Mouse (Mus musculus) layer of hippocampus, postnatal 36 days (tissue): ENCODE results near the gene Apoe. TPM values are rescaled to one million over a fixed set of nuclear protein-coding genes. Genes with fewer than 3 reads are reported as not detected.

ENCODE experiments used
- DNase-seq, 2 experiments: peaks; one replicate each; pipeline ENCODE4 v3.0.0; 2022
- total RNA-seq, 2 experiments: library from RNA; stranded (reverse); gene quantifications; 2 replicates each; pipeline ENCODE4 v1.2.3; 2021

The Apoe gene
- total RNA-seq, 2 experiments from 2014 or later, result 2,147 to 2,303 TPM

GRCm38 (mm10) chr7:19664955-19665841 lies 33.8 kb downstream of the Apoe start, which contains the start of gene Clptm1:
Gene Clptm1 (minus strand): TSS chr7:19665033.
- peak; percentile 97 to 98 for DNase-seq

GRCm38 (mm10) chr7:19664455-19664954 lies 34.5 kb downstream of the Apoe start:
- DNase-seq, result no peak

DNA sequence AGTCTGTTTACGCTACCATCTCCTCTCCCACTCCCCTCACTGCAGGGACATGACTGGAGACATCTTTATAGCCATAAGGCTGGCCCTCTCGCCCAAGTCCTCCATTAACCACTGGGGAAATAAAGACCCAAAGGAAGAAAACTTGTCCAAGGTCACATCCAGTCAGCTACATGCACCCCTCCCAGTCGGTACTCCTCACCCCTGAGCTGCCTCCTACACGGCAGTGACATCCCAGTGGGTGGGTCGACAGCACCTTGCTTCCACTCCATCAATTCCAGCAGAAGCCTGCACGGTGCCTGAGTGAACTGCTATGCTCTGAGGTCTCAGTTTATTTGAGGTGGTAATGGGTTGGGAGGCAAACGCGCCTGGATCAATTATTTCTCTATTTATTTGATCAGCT lies 35.0 kb downstream of the Apoe start:
- DNase-seq, result no peak

DNA sequence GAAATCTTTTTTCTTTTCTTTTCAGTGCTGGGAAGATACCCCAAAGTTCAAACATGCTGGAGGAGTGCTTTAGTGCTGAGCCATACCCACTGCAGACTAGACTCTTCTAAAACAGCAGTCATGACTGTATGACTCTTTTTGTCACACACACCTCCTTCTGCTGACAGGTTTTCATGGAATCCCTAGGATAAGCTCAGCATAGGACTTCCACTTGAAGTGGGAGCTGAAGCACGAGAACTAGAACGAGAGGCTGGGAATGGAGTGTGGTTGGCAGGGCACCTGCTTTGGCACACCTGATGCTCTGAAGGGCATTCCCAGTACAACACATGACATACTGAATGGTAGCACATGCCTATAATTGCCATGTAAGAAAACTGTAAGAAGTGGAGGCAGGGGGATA lies 46.4 kb downstream of the Apoe start:
- no peak for DNase-seq

GRCm38 (mm10) chr7:19651063-19651786 lies 47.8 kb downstream of the Apoe start:
- no peak for DNase-seq

Other genes starting within 250 kb of the Apoe start
- 100 to 1,000 TPM in 1 of 2 experiments, 10 to 100 TPM in 1; 90.6 to 102 TPM for gene Mark4, start 240.4 kb downstream of the Apoe start, total RNA-seq
- under 1 TPM; 0.18 to 0.20 TPM for gene Exoc3l2, start 235.9 kb downstream of the Apoe start, total RNA-seq
- gene Bloc1s3, start 190.8 kb downstream of the Apoe start, total RNA-seq, result 1 to 10 TPM; 6.8 to 6.9 TPM
- gene Trappc6a, start 190.8 kb downstream of the Apoe start, total RNA-seq, result 10 to 100 TPM; 19.8 to 21.5 TPM
- under 1 TPM; 0.37 to 0.48 TPM for gene Nkpd1, start 181.3 kb downstream of the Apoe start, total RNA-seq
- gene Ppp1r37, start 136.1 kb downstream of the Apoe start, total RNA-seq, result 100 to 1,000 TPM; 113 to 120 TPM
- under 1 TPM; 0.33 to 0.75 TPM for gene Zfp296, start 121.9 kb downstream of the Apoe start, total RNA-seq
- 10 to 100 TPM; 44.2 to 46.1 TPM for gene Gemin7, start 121.6 kb downstream of the Apoe start, total RNA-seq
- gene Clasrp, start 94.7 kb downstream of the Apoe start, total RNA-seq, result 100 to 1,000 TPM in 1 of 2 experiments, 10 to 100 TPM in 1; 90.1 to 103 TPM
- gene Relb, start 69.8 kb downstream of the Apoe start, total RNA-seq, result 10 to 100 TPM in 1 of 2 experiments, 1 to 10 TPM in 1; 7.3 to 10.2 TPM
- gene Clptm1, start 34.2 kb downstream of the Apoe start, total RNA-seq, result 100 to 1,000 TPM; 131 to 144 TPM
- not detected for gene Apoc2, start 21.2 kb downstream of the Apoe start, total RNA-seq
- gene Gm44805, start 17.8 kb downstream of the Apoe start, total RNA-seq, result not detected
- not detected for gene Apoc4, start 17.7 kb downstream of the Apoe start, total RNA-seq
- gene Apoc1, start 6.5 kb downstream of the Apoe start, total RNA-seq, result 1 to 10 TPM; 4.6 to 5.7 TPM
- 100 to 1,000 TPM; 110 to 115 TPM for gene Tomm40, start 16.2 kb upstream of the Apoe start, total RNA-seq
- 1 to 10 TPM; 5.2 to 5.8 TPM for gene Nectin2, start 51.3 kb upstream of the Apoe start, total RNA-seq
- 1 to 10 TPM; 9.5 to 9.8 TPM for gene Bcam, start 71.8 kb upstream of the Apoe start, total RNA-seq
- not detected for gene Cblc, start 97.6 kb upstream of the Apoe start, total RNA-seq
- gene Bcl3, start 123.6 kb upstream of the Apoe start, total RNA-seq, result 1 to 10 TPM in 1 of 2 experiments, under 1 TPM in 1; 0.32 to 1.4 TPM
- 1 to 10 TPM; 1.2 to 1.9 TPM for gene Gm19345, start 152.8 kb upstream of the Apoe start, total RNA-seq
- not detected for gene Ceacam16, start 162.1 kb upstream of the Apoe start, total RNA-seq
- gene Ceacam19, start 188.8 kb upstream of the Apoe start, total RNA-seq, result not detected
- gene Pvr, start 222.0 kb upstream of the Apoe start, total RNA-seq, result 10 to 100 TPM; 11.5 to 14.9 TPM